Mouse (Mus musculus): ENCODE measurements around the gene Rrp9. TPM values are rescaled to one million over a fixed set of nuclear protein-coding genes. Genes with fewer than 3 reads are reported as not detected.

Rrp9 gene
- polyA plus RNA-seq, 1 experiment from 2014 or later = 52.0 TPM

- peaks cover 12% of the 10 kb centered on the region for H3K27me3 ChIP-seq (replicated peaks; ENCODE audit: control insufficient read depth, insufficient read depth, low read length)
- 76% methylated on average over 9 of the region's 9 CpGs for WGBS
- H3K9me3 ChIP-seq (ENCODE audit: control insufficient read depth, low read length) = no peaks in the 10 kb centered on the region
- H3K9ac ChIP-seq (ENCODE audit: low read depth, low read length) = no peak overlapping the region
- no peak for ATAC-seq
- peaks cover 34% of the 10 kb centered on the region for H3K4me1 ChIP-seq (ENCODE audit: control insufficient read depth, insufficient read depth, low read length)
- no peaks in the 10 kb centered on the region for H3K36me3 ChIP-seq (ENCODE audit: control insufficient read depth, insufficient read depth, low read length)
- H3K4me2 ChIP-seq (ENCODE audit: low read depth, low read length) = no peak overlapping the region
- no peak overlapping the region for H3K4me3 ChIP-seq (ENCODE audit: low read length)
- no peak overlapping the region for H3K27ac ChIP-seq (ENCODE audit: low read length)
Observed at GRCm38 (mm10) chr9:106469776-106470175, 6.0 kb upstream of the Rrp9 start.

- Histone ChIP-seq H3K9me3 (ENCODE audit: control insufficient read depth, low read length) (no peaks in the 10 kb centered on the region), H3K36me3 (ENCODE audit: control insufficient read depth, insufficient read depth, low read length) (no peaks in the 10 kb centered on the region), H3K27ac (ENCODE audit: low read length) (no peak overlapping the region), H3K9ac (ENCODE audit: low read depth, low read length) (no peak overlapping the region), H3K27me3 (replicated peaks; ENCODE audit: control insufficient read depth, insufficient read depth, low read length) (no peaks in the 10 kb centered on the region; the same call in 1 of the 2 replicates), H3K4me3 (ENCODE audit: low read length) (0 out of 2 replicates have a peak overlapping the region, but pooled peaks have one; percentile 13), H3K4me1 (ENCODE audit: control insufficient read depth, insufficient read depth, low read length) (peaks cover 39% of the 10 kb centered on the region), H3K4me2 (ENCODE audit: low read depth, low read length) (peak overlapping the region; percentile 48)
- WGBS = 70% methylated on average over 14 of the region's 14 CpGs
- ATAC-seq = no peak
Observed at GRCm38 (mm10) chr9:106470991-106471750, 4.6 kb upstream of the Rrp9 start.

- 16% methylated on average over 5 of the region's 5 CpGs for WGBS
- Histone ChIP-seq H3K27me3 (replicated peaks; ENCODE audit: control insufficient read depth, insufficient read depth, low read length) (no peaks in the 10 kb centered on the region), H3K4me2 (ENCODE audit: low read depth, low read length) (peak overlapping the region; percentile 48), H3K27ac (ENCODE audit: low read length) (no peak overlapping the region), H3K4me3 (ENCODE audit: low read length) (peak overlapping the region; percentile 13; the same call in 1 of the 2 replicates), H3K4me1 (ENCODE audit: control insufficient read depth, insufficient read depth, low read length) (peaks cover 43% of the 10 kb centered on the region), H3K9ac (ENCODE audit: low read depth, low read length) (no peak overlapping the region), H3K36me3 (ENCODE audit: control insufficient read depth, insufficient read depth, low read length) (no peaks in the 10 kb centered on the region), H3K9me3 (ENCODE audit: control insufficient read depth, low read length) (no peaks in the 10 kb centered on the region)
- peak; percentile 20; the same call in 1 of the 2 replicates for ATAC-seq
Observed at GRCm38 (mm10) chr9:106471892-106472291, 3.9 kb upstream of the Rrp9 start.

GRCm38 (mm10) chr9:106472321-106472720, 3.4 kb upstream of the Rrp9 start:
- Histone ChIP-seq H3K36me3 (ENCODE audit: control insufficient read depth, insufficient read depth, low read length) (no peaks in the 10 kb centered on the region), H3K9me3 (ENCODE audit: control insufficient read depth, low read length) (no peaks in the 10 kb centered on the region), H3K27ac (ENCODE audit: low read length) (peak overlapping the region; percentile 31; the same call in 1 of the 2 replicates), H3K4me1 (ENCODE audit: control insufficient read depth, insufficient read depth, low read length) (peaks cover 43% of the 10 kb centered on the region), H3K4me2 (ENCODE audit: low read depth, low read length) (no peak overlapping the region), H3K4me3 (ENCODE audit: low read length) (no peak overlapping the region), H3K9ac (ENCODE audit: low read depth, low read length) (0 out of 2 replicates have a peak overlapping the region, but pooled peaks have one; percentile 6), H3K27me3 (replicated peaks; ENCODE audit: control insufficient read depth, insufficient read depth, low read length) (no peaks in the 10 kb centered on the region)
- ATAC-seq = no peak
- WGBS = 57% methylated on average over 4 of the region's 4 CpGs

GRCm38 (mm10) chr9:106473081-106473752, 2.5 kb upstream of the Rrp9 start:
- no peaks in the 10 kb centered on the region for H3K27me3 ChIP-seq (replicated peaks; ENCODE audit: control insufficient read depth, insufficient read depth, low read length)
- H3K36me3 ChIP-seq (ENCODE audit: control insufficient read depth, insufficient read depth, low read length) = no peaks in the 10 kb centered on the region
- H3K27ac ChIP-seq (ENCODE audit: low read length) = no peak overlapping the region
- no peak for ATAC-seq
- H3K4me3 ChIP-seq (ENCODE audit: low read length) = no peak overlapping the region
- no peaks in the 10 kb centered on the region for H3K9me3 ChIP-seq (ENCODE audit: control insufficient read depth, low read length)
- WGBS = 90% methylated on average over 16 of the region's 16 CpGs
- H3K4me1 ChIP-seq (ENCODE audit: control insufficient read depth, insufficient read depth, low read length) = peaks cover 49% of the 10 kb centered on the region
- H3K4me2 ChIP-seq (ENCODE audit: low read depth, low read length) = no peak overlapping the region
- no peak overlapping the region for H3K9ac ChIP-seq (ENCODE audit: low read depth, low read length)

GRCm38 (mm10) chr9:106473753-106474105, 2.0 kb upstream of the Rrp9 start:
- Histone ChIP-seq H3K4me2 (ENCODE audit: low read depth, low read length) (no peak overlapping the region), H3K27ac (ENCODE audit: low read length) (no peak overlapping the region), H3K36me3 (ENCODE audit: control insufficient read depth, insufficient read depth, low read length) (no peaks in the 10 kb centered on the region), H3K4me1 (ENCODE audit: control insufficient read depth, insufficient read depth, low read length) (peaks cover 50% of the 10 kb centered on the region), H3K4me3 (ENCODE audit: low read length) (no peak overlapping the region), H3K9me3 (ENCODE audit: control insufficient read depth, low read length) (no peaks in the 10 kb centered on the region), H3K9ac (ENCODE audit: low read depth, low read length) (no peak overlapping the region; the same call in 1 of the 2 replicates), H3K27me3 (replicated peaks; ENCODE audit: control insufficient read depth, insufficient read depth, low read length) (no peaks in the 10 kb centered on the region)
- no peak for ATAC-seq
- WGBS = 74% methylated on average over 5 of the region's 5 CpGs

DNA sequence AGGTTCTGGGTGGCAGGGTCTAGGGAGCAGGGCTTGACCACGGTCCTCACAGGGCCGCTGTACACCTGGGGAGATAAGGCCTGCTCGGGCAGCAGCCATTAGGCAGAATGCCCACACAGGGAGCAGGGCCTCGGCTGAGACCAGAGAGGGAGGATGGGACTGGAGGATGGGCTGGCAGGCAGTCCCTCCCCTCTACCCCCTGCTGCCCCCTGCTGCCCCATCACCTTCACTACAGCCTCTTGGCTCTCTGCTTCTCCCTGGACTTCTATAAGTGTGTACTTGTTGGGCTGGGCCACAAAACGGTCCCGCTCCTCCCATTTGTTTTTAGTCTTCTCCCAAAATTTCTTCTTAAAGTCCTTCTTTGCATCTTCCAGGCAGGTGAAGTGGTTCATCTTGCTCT, 1.3 kb upstream of the Rrp9 start:
- Histone ChIP-seq H3K4me2 (ENCODE audit: low read depth, low read length) (no peak overlapping the region), H3K27ac (ENCODE audit: low read length) (no peak overlapping the region), H3K4me1 (ENCODE audit: control insufficient read depth, insufficient read depth, low read length) (peaks cover 50% of the 10 kb centered on the region), H3K36me3 (ENCODE audit: control insufficient read depth, insufficient read depth, low read length) (no peaks in the 10 kb centered on the region), H3K9ac (ENCODE audit: low read depth, low read length) (no peak overlapping the region; the same call in 1 of the 2 replicates), H3K27me3 (replicated peaks; ENCODE audit: control insufficient read depth, insufficient read depth, low read length) (no peaks in the 10 kb centered on the region), H3K9me3 (ENCODE audit: control insufficient read depth, low read length) (no peaks in the 10 kb centered on the region), H3K4me3 (ENCODE audit: low read length) (no peak overlapping the region)
- WGBS = 7% methylated on average over 6 of the region's 6 CpGs
- no peak for ATAC-seq

DNA sequence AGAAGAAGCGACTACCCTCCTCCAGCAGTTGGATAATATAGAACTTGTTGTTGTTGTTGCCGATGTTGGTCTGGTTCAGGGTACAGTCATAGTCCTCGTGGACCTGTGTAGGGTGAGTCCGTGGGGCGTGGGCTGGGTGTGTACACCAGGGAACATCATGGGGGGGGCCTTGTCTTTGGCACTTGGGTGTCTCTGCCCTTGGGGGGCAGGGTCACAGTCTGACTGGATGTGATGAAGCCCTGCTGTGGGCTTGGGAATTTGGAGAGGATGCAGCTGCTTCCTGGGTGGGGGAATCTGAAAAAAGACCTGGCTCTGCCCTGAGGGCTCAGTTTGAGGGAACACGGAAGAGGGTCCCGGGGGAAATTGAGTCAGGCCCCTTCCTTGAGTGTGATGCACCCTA, 717 bp upstream of the Rrp9 start:
- Histone ChIP-seq H3K4me1 (ENCODE audit: control insufficient read depth, insufficient read depth, low read length) (peaks cover 50% of the 10 kb centered on the region), H3K4me3 (ENCODE audit: low read length) (no peak overlapping the region), H3K9me3 (ENCODE audit: control insufficient read depth, low read length) (no peaks in the 10 kb centered on the region), H3K4me2 (ENCODE audit: low read depth, low read length) (no peak overlapping the region), H3K27me3 (replicated peaks; ENCODE audit: control insufficient read depth, insufficient read depth, low read length) (no peaks in the 10 kb centered on the region), H3K27ac (ENCODE audit: low read length) (no peak overlapping the region), H3K36me3 (ENCODE audit: control insufficient read depth, insufficient read depth, low read length) (no peaks in the 10 kb centered on the region), H3K9ac (ENCODE audit: low read depth, low read length) (no peak overlapping the region)
- 67% methylated on average over 7 of the region's 7 CpGs for WGBS
- no peak for ATAC-seq

GRCm38 (mm10) chr9:106476002-106476923, 500 bp downstream of the Rrp9 start:
- peak; percentile 45 for ATAC-seq
- Histone ChIP-seq H3K27ac (ENCODE audit: low read length) (peak overlapping the region; percentile 65), H3K9ac (ENCODE audit: low read depth, low read length) (peak overlapping the region; percentile 60)

More at GRCm38 (mm10) chr9:106476002-106476923, 500 bp downstream of the Rrp9 start:
- peaks cover 50% of the 10 kb centered on the region for H3K4me1 ChIP-seq (ENCODE audit: control insufficient read depth, insufficient read depth, low read length)
- H3K4me3 ChIP-seq (ENCODE audit: low read length) = peak overlapping the region; percentile 33
- peak overlapping the region; percentile 51 for H3K4me2 ChIP-seq (ENCODE audit: low read depth, low read length)
- H3K36me3 ChIP-seq (ENCODE audit: control insufficient read depth, insufficient read depth, low read length) = no peaks in the 10 kb centered on the region
- H3K27me3 ChIP-seq (replicated peaks; ENCODE audit: control insufficient read depth, insufficient read depth, low read length) = no peaks in the 10 kb centered on the region
- 23% methylated on average over 16 of the region's 16 CpGs for WGBS
- H3K9me3 ChIP-seq (ENCODE audit: control insufficient read depth, low read length) = no peaks in the 10 kb centered on the region

Data from intestine, embryonic 16.5 days (tissue).